Mouse (Mus musculus) forebrain, embryonic 11.5 days (tissue): ENCODE measurements around the gene Klhl11. TPM values are rescaled to one million over a fixed set of nuclear protein-coding genes. Genes with fewer than 3 reads are reported as not detected.

ENCODE experiments used
- ATAC-seq: fragments of 200-750 bp; cut with Nextera tagmentation; replicated peaks from 2 replicates; pipeline ENCODE4 v1.8.0; 2017; ENCODE audit warnings: moderate TSS enrichment; ENCODE audit not compliant: low FRiP score
- DNase-seq: peaks from one replicate; pipeline ENCODE4 v3.0.0-alpha.2; 2017; ENCODE audit warnings: low spot score
- H3K27ac ChIP-seq: fragments of 300-500 bp; sonication (generic); 2 replicates; pipeline ENCODE4 v1.5.1; 2014; ENCODE audit warnings: low read depth, low read length
- H3K27me3 ChIP-seq: fragments of 300-500 bp; sonication (generic); 2 replicates; pipeline ENCODE4 v1.6.1; 2014; ENCODE audit warnings: mild to moderate bottlenecking, low read length, mixed read lengths; ENCODE audit not compliant: control insufficient read depth, insufficient read depth
- H3K36me3 ChIP-seq: fragments of 300-500 bp; sonication (generic); 2 replicates; pipeline ENCODE4 v1.6.1; 2014; ENCODE audit warnings: mild to moderate bottlenecking, low read length, moderate library complexity, mixed read lengths; ENCODE audit not compliant: control insufficient read depth, insufficient read depth
- H3K4me1 ChIP-seq: fragments of 300-500 bp; sonication (generic); replicated peaks from 2 replicates; pipeline ENCODE4 v1.6.1; 2014; ENCODE audit warnings: low read length, mixed read lengths; ENCODE audit not compliant: control insufficient read depth, insufficient read depth
- H3K4me2 ChIP-seq: fragments of 300-500 bp; sonication (generic); 2 replicates; pipeline ENCODE4 v1.6.1; 2014; ENCODE audit warnings: low read depth, mild to moderate bottlenecking, low read length, moderate library complexity, mixed read lengths; ENCODE audit not compliant: severe bottlenecking
- H3K4me3 ChIP-seq: fragments of 300-500 bp; sonication (generic); 2 replicates; pipeline ENCODE4 v1.5.1; 2014; ENCODE audit warnings: low read depth, low read length
- H3K9ac ChIP-seq: fragments of 300-500 bp; sonication (generic); 2 replicates; pipeline ENCODE4 v1.6.1; 2014; ENCODE audit warnings: low read length
- H3K9me3 ChIP-seq: fragments of 300-500 bp; sonication (generic); 2 replicates; pipeline ENCODE4 v1.6.1; 2016; ENCODE audit warnings: low read length, mixed read lengths; ENCODE audit not compliant: control insufficient read depth
- WGBS: fragments of 180-500 bp; shearing (Covaris S2); extraction: QIAGEN DNeasy Blood & Tissue Kit; methylation state at CpG from one replicate; pipeline ENCODE4 v1.1.7; 2014; 5-methylcytosine and 5-hydroxymethylcytosine counted together
- polyA plus RNA-seq: library from polyadenylated mRNA; unstranded; fragments of >200 nt; fragmentation: Nextera tagmentation; extraction: Ambion mirVana; gene quantifications from 2 replicates; pipeline ENCODE4 v1.2.1, GENCODE M21; 2014

Klhl11 gene
- 15.5 and 15.7 TPM in 2 replicates for polyA plus RNA-seq

DNA sequence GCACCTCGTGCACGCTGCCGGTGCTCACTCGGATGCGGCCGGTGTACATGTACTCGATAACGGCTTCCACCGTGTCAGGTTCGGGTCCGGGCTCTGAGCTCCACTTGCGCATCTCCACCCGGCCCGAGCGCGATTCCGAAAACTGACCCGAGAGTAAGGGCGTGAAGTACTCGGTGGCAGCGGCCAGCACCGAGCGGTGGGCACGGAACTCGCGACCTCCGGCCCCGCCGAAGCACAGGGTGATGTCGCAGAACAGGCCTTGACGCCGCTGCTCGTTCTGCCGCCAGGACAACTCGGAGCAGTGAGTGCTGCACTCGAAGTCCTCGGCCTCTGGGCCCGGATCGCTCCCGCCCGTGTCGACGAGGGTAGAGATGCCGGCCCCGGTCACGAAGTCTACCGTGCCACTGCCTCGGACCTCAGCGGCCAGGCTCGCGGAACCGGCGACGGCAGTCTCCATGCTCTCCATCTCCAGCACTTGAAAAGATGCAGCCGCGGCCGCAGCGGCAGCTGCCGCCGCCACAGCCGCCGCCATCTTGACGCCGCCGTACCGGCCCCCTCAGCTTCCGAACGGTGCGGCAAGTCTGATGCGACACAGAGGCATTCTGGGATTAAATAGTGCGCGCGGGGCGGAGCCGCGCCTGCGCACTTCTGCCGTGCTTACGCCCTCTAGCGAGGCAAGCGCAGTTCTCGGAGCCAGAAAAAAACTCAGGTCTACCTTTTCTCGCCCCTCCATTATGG is at the start of gene Klhl11:
Klhl11 (minus strand) TSS at position 545 of the 738 bp plus-strand sequence.
- H3K4me2 ChIP-seq: peak within 1 kb of the TSS; percentile 85
- peak; percentile 91 for ATAC-seq
- 0% methylated on average over 82 of the region's 83 CpGs for whole genome bisulfite sequencing
- peaks cover 8% of the 10 kb centered on the region; the same call in 1 of the 2 replicates for H3K4me1 ChIP-seq
- no peaks in the 10 kb centered on the region for H3K27me3 ChIP-seq
- H3K4me3 ChIP-seq: peak within 1 kb of the TSS; percentile 96
- H3K36me3 ChIP-seq: peaks cover 3% of the 10 kb centered on the region; the same call in 1 of the 2 replicates
- no peaks in the 10 kb centered on the region for H3K9me3 ChIP-seq
- peak; percentile 96 for DNase-seq
- peak within 1 kb of the TSS; percentile 95 for H3K9ac ChIP-seq
- H3K27ac ChIP-seq: peak within 1 kb of the TSS; percentile 75

DNA sequence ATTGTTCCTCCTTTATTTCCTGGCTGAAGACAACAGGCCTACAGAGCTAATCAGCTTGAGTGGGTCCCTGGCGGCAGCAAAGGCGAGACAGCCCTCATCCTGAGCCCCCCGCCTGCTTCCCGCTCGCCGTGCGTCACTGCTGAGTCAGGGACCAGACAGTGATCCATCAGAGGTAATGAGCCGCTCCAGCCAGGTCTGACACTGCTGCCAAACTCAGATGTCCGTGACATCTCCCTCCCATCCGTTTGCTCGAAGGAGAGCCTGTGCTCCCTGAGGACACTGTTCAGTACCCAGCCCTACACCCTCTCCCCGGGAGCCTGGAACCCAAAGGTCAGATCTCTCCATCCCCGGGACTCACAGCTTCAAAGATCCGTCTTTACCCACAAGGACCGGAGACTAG is 48.3 kb upstream of the Klhl11 start:
- 87% methylated on average over 15 of the region's 15 CpGs for WGBS

DNA sequence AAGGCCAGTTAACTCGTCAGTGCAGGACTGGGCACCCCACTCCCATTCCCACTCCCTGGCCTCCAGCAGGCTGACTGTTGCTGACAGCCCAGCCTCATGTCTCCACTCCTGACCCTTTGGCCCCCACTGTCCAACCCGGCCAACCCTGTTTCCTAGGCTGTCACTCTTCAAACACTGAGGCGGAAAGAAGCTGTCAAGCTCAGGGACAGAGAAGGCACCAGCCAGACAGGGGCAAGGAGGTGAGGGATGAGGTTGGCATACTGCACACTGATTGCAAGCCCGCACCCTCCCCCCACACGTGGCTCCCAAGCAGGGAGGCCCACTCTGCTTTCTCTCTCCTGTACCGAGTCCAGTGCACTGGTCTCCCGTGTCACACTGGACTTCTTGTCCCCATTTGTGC is 46.6 kb upstream of the Klhl11 start:
- no peak for DNase-seq
- Histone ChIP-seq H3K27ac (no peak overlapping the region), H3K36me3 (peaks cover 21% of the 10 kb centered on the region), H3K9me3 (no peaks in the 10 kb centered on the region), H3K9ac (no peak overlapping the region), H3K4me3 (no peak overlapping the region), H3K27me3 (no peaks in the 10 kb centered on the region), H3K4me1 (no peaks in the 10 kb centered on the region), H3K4me2 (no peak overlapping the region)
- WGBS: 88% methylated on average over 7 of the region's 7 CpGs
- no peak for ATAC-seq

More for the DNA sequence above, 48.3 kb upstream of the Klhl11 start:
- no peak overlapping the region for H3K4me2 ChIP-seq
- H3K27ac ChIP-seq: no peak overlapping the region
- peaks cover 20% of the 10 kb centered on the region for H3K36me3 ChIP-seq
- H3K9ac ChIP-seq: no peak overlapping the region
- no peaks in the 10 kb centered on the region for H3K27me3 ChIP-seq
- no peak for DNase-seq
- no peaks in the 10 kb centered on the region for H3K9me3 ChIP-seq
- H3K4me3 ChIP-seq: no peak overlapping the region
- ATAC-seq: no peak
- H3K4me1 ChIP-seq: peaks cover 5% of the 10 kb centered on the region; the same call in 1 of the 2 replicates

DNA sequence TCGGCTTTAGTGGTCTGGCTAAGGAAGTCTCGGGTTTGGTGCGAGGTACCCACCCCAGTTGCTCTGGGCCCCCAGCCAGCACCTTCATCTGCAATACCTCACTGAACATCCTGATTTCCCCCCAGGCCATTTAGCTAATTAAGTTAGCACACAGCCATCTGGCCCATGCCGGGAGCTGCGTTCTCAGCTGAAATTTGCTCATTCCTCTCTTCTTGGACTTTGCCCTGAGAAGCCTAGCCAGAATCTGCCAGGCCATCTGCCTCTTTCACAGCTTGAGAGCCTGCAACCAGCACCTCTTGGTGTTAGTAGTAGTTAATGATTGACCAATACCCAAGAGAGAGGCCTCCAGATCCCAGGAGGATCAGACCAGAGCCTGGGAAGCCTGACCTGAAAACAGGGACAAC is 45.6 kb upstream of the Klhl11 start:
- no peak for ATAC-seq
- Histone ChIP-seq H3K36me3 (peaks cover 24% of the 10 kb centered on the region), H3K9ac (no peak overlapping the region), H3K4me2 (no peak overlapping the region), H3K4me3 (no peak overlapping the region), H3K4me1 (no peaks in the 10 kb centered on the region), H3K27ac (no peak overlapping the region), H3K27me3 (no peaks in the 10 kb centered on the region), H3K9me3 (no peaks in the 10 kb centered on the region)
- WGBS: 74% methylated on average over 5 of the region's 5 CpGs
- DNase-seq: no peak

DNA sequence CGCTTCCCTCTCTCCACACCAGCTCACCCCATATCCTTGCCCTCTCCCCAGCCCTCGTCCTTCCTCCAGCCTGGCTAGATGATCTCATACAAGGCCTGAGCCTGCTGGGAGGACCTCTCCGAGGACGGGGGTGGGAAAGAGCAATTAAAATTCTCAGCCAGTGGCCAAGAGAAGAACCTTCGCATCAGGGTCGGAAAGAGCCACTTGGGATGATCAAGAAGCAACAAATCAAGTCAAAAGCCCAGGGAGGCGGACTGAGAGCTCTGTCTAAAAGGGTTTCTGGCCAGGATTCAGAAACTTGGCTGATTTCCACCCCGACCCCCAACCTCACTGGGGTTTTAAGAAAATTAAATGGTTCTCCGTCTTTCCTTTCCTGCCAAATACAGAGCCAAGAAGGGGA is 43.8 kb upstream of the Klhl11 start:
- no peak overlapping the region for H3K9ac ChIP-seq
- H3K27me3 ChIP-seq: no peaks in the 10 kb centered on the region
- no peak for DNase-seq
- 89% methylated on average over 9 of the region's 9 CpGs for WGBS
- H3K4me3 ChIP-seq: no peak overlapping the region
- no peaks in the 10 kb centered on the region for H3K4me1 ChIP-seq
- H3K9me3 ChIP-seq: no peaks in the 10 kb centered on the region
- H3K27ac ChIP-seq: no peak overlapping the region
- H3K36me3 ChIP-seq: peaks cover 21% of the 10 kb centered on the region
- ATAC-seq: no peak
- H3K4me2 ChIP-seq: no peak overlapping the region

DNA sequence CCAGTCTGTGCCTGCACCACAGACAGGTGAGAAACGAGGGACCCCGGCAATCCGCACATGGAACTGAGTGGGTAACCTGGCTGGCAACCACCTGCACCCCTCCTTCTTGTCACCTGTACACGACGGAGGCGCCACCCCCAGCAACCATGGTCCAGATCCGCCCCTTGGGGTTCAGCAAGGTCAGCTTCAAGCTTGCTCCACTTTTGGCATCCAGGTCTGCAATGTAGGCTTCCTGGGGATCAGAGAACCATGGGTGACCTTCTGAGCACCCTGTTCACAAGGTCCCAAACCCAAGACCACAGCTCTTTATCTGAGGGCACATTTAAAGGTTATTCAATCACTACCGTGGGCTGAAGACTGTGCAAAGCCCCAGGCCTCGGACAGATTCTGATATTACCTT is 43.2 kb upstream of the Klhl11 start:
- 92% methylated on average over 9 of the region's 9 CpGs for WGBS
- Histone ChIP-seq H3K4me2 (no peak overlapping the region), H3K27me3 (no peaks in the 10 kb centered on the region), H3K9ac (no peak overlapping the region), H3K4me1 (no peaks in the 10 kb centered on the region), H3K36me3 (peaks cover 21% of the 10 kb centered on the region), H3K9me3 (no peaks in the 10 kb centered on the region), H3K27ac (no peak overlapping the region), H3K4me3 (no peak overlapping the region)
- DNase-seq: no peak
- no peak for ATAC-seq

DNA sequence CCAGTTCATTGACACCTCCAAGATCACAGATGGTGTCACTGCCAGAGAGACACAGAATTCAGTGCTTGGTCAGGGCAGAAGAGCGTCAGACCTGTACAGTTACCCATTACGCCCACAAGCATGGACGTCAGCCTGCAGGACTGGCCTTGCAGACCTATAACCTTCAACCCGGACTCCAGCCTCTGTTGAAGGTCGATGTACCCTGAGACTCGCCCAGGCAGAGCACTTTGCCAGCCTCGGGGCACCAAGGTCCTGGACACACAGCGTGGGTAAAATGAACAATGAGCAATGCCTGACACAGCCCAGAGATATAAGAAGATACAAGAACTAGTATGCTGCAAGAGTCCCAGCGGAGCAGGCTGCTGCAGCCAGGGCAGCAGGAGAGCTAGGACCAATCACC is 42.5 kb upstream of the Klhl11 start:
- no peaks in the 10 kb centered on the region for H3K27me3 ChIP-seq
- 94% methylated on average over 9 of the region's 9 CpGs for WGBS
- ATAC-seq: no peak
- H3K4me1 ChIP-seq: no peaks in the 10 kb centered on the region
- no peak overlapping the region for H3K27ac ChIP-seq
- no peak overlapping the region for H3K4me3 ChIP-seq
- no peaks in the 10 kb centered on the region for H3K9me3 ChIP-seq
- peaks cover 19% of the 10 kb centered on the region for H3K36me3 ChIP-seq
- no peak overlapping the region for H3K4me2 ChIP-seq
- DNase-seq: no peak
- no peak overlapping the region for H3K9ac ChIP-seq

DNA sequence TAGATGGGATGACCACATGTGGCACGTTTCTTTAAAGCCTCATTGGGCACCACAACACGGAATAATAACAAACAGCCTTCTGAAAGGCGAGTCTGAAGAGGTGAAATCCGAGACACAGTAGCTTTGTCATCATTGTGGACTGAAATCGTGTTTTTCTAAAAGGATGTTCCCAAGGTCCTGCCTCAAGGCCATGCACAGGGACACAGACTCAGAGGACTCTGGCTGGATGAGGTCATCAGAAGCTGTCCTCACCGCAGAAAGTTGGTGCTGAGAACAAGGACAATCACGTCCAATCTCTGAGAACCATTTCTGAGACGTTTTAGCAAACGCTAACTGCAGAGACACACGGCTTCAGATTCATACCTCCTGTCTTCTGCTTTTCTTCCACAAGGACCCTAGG is 41.2 kb upstream of the Klhl11 start:
- Histone ChIP-seq H3K36me3 (peaks cover 17% of the 10 kb centered on the region; the same call in 1 of the 2 replicates), H3K27ac (no peak overlapping the region), H3K4me3 (no peak overlapping the region), H3K9ac (no peak overlapping the region), H3K4me1 (no peaks in the 10 kb centered on the region), H3K9me3 (no peaks in the 10 kb centered on the region), H3K4me2 (no peak overlapping the region), H3K27me3 (no peaks in the 10 kb centered on the region)
- WGBS: 93% methylated on average over 10 of the region's 10 CpGs
- DNase-seq: no peak
- ATAC-seq: no peak

DNA sequence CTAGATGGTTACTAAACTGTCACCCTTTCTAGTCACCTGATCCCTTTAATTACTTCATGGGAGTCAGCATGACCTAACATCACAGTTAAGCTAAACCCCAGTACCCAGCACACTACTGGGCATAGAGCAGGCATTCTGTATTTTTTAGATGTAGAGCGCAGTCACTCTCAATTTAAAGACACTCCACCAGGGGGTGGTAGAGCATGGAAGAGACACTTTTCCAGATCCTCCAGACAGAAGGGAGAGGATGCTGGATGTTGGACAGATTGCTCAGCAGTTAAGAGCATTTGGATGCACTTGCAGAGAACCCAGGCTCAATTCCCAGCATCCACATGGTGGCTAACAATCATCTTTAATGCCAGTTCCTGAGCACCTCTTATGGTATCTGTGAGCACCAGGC is 39.8 kb upstream of the Klhl11 start:
- DNase-seq (no peak), ATAC-seq (no peak)
- peaks cover 21% of the 10 kb centered on the region; the same call in 1 of the 2 replicates for H3K36me3 ChIP-seq
- H3K27ac ChIP-seq: no peak overlapping the region
- WGBS: 87% methylated on average over 1 of the region's 1 CpGs
- no peak overlapping the region for H3K9ac ChIP-seq
- no peaks in the 10 kb centered on the region for H3K4me1 ChIP-seq
- H3K4me3 ChIP-seq: no peak overlapping the region
- H3K27me3 ChIP-seq: no peaks in the 10 kb centered on the region
- no peaks in the 10 kb centered on the region for H3K9me3 ChIP-seq
- H3K4me2 ChIP-seq: no peak overlapping the region
